Comparison of ENCODE assay signal across 13 mouse cellular contexts in genomic region chr7:80123115-80123514, GRCm38 (mm10). TPM values are rescaled to one million over a fixed set of nuclear protein-coding genes. Genes with fewer than 3 reads are reported as not detected.
DNase-seq lines count a peak whose midpoint lies in the region; ATAC-seq and TF ChIP-seq lines count a peak whose summit lies in the region.
"Had no signal": no experiment of that assay in that cellular context is flagged by ENCODE, and none has a peak within 500 bp of the region (broad histone marks: within the 10 kb centered on the region; RNA-seq: fewer than 3 reads in every experiment).

No protein-coding gene starts in this region.

- H3K36me3 ChIP-seq in heart, embryonic 10.5 days, result no peaks in the 10 kb centered on the region
- no peaks in the 10 kb centered on the region for H3K36me3 ChIP-seq in hindbrain, embryonic 14.5 days (replicated peaks; ENCODE audit: control insufficient read depth, insufficient read depth)
- H3K36me3 ChIP-seq in midbrain, postnatal 0 days (ENCODE audit: insufficient read depth, low read length), result no peaks in the 10 kb centered on the region
- H3K36me3 ChIP-seq: heart, embryonic 13.5 days; intestine, embryonic 15.5 days; lung, embryonic 15.5 days had no signal

- no peak for TF ChIP-seq CTCF in midbrain, postnatal 0 days (IDR thresholded peaks at IDR 0.05)

- peak; percentile 97 for DNase-seq in heart, adult 11 months
- no peak for DNase-seq in heart, embryonic 10.5 days (ENCODE audit: low spot score)
- peak; percentile 52 for DNase-seq in CD4-positive, CD25-positive, alpha-beta regulatory T cell, adult 2 months (ENCODE audit: low read depth, low spot score)
- DNase-seq in induced T-regulatory cell, adult 2 months (ENCODE audit: low read depth), result peak; percentile 49
- DNase-seq in natural killer cell, adult 2 months (ENCODE audit: low spot score in 2 of 2), result peak; percentile 17 to 24
- no peak for DNase-seq in hindbrain, embryonic 14.5 days (ENCODE audit: low spot score)
- DNase-seq in midbrain, postnatal 0 days (ENCODE audit: low spot score), result no peak
- no peak for DNase-seq in testis, postnatal 10 days (ENCODE audit: low spot score)
- DNase-seq: cerebellum, postnatal 36 days; left cerebral cortex, postnatal 4 days had no signal

- H3K27me3 ChIP-seq in heart, embryonic 10.5 days (ENCODE audit: insufficient read depth, poor library complexity, severe bottlenecking), result no peaks in the 10 kb centered on the region
- no peaks in the 10 kb centered on the region for H3K27me3 ChIP-seq in hindbrain, embryonic 14.5 days (ENCODE audit: control insufficient read depth, insufficient read depth, low read length)
- H3K27me3 ChIP-seq in midbrain, postnatal 0 days (ENCODE audit: insufficient read depth, low read length), result no peaks in the 10 kb centered on the region
- H3K27me3 ChIP-seq: heart, embryonic 13.5 days; intestine, embryonic 15.5 days; lung, embryonic 15.5 days had no signal

- H3K9ac ChIP-seq in hindbrain, embryonic 14.5 days, result no peak overlapping the region
- no peak overlapping the region for H3K9ac ChIP-seq in midbrain, postnatal 0 days (replicated peaks; ENCODE audit: low read length, poor library complexity, severe bottlenecking)
- H3K9ac ChIP-seq: heart, embryonic 13.5 days; intestine, embryonic 15.5 days; lung, embryonic 15.5 days had no signal

- ATAC-seq in hindbrain, embryonic 14.5 days (ENCODE audit: low FRiP score), result no peak
- no peak for ATAC-seq in midbrain, postnatal 0 days (ENCODE audit: low FRiP score)
- ATAC-seq: intestine, embryonic 15.5 days had no signal

- peaks cover 37% of the 10 kb centered on the region for H3K4me1 ChIP-seq in heart, embryonic 10.5 days
- no peaks in the 10 kb centered on the region for H3K4me1 ChIP-seq in hindbrain, embryonic 14.5 days (replicated peaks; ENCODE audit: control insufficient read depth, insufficient read depth, low read length)
- H3K4me1 ChIP-seq in midbrain, postnatal 0 days (ENCODE audit: insufficient read depth, low read length), result no peaks in the 10 kb centered on the region

- no peak overlapping the region for H3K4me3 ChIP-seq in heart, embryonic 10.5 days
- H3K4me3 ChIP-seq in hindbrain, embryonic 14.5 days (replicated peaks; ENCODE audit: low read length), result no peak overlapping the region
- no peak overlapping the region for H3K4me3 ChIP-seq in midbrain, postnatal 0 days (ENCODE audit: low read depth, low read length)
- H3K4me3 ChIP-seq: heart, embryonic 13.5 days; intestine, embryonic 15.5 days; lung, embryonic 15.5 days had no signal

- no peaks in the 10 kb centered on the region for H3K9me3 ChIP-seq in heart, embryonic 10.5 days
- H3K9me3 ChIP-seq in hindbrain, embryonic 14.5 days (ENCODE audit: control insufficient read depth, low read length), result no peaks in the 10 kb centered on the region
- no peaks in the 10 kb centered on the region for H3K9me3 ChIP-seq in midbrain, postnatal 0 days (ENCODE audit: low read length)
- H3K9me3 ChIP-seq: heart, embryonic 13.5 days; intestine, embryonic 15.5 days; lung, embryonic 15.5 days had no signal

- 66% methylated on average over 4 of the region's 4 CpGs for WGBS in heart, embryonic 10.5 days
- 77% methylated on average over 4 of the region's 4 CpGs for WGBS in hindbrain, embryonic 14.5 days
- 64% methylated on average over 4 of the region's 4 CpGs for WGBS in midbrain, postnatal 0 days

- no peak overlapping the region for H3K4me2 ChIP-seq in hindbrain, embryonic 14.5 days (replicated peaks)
- H3K4me2 ChIP-seq in midbrain, postnatal 0 days (ENCODE audit: low read depth, low read length, poor library complexity, severe bottlenecking), result no peak overlapping the region
- H3K4me2 ChIP-seq: heart, embryonic 13.5 days; intestine, embryonic 15.5 days; lung, embryonic 15.5 days had no signal

- H3K27ac ChIP-seq in heart, embryonic 10.5 days, result no peak overlapping the region
- no peak overlapping the region for H3K27ac ChIP-seq in hindbrain, embryonic 14.5 days
- H3K27ac ChIP-seq in midbrain, postnatal 0 days (ENCODE audit: low read depth, low read length), result no peak overlapping the region
- H3K27ac ChIP-seq: heart, embryonic 13.5 days; intestine, embryonic 15.5 days; lung, embryonic 15.5 days had no signal

RNA-seq across cellular contexts. Expression of gene Idh2, which starts 7.9 kb away (rescaled TPM):
- 830 and 1,266 TPM in 2 replicates for polyA plus RNA-seq in heart, embryonic 10.5 days (2016; fragmentation: Nextera tagmentation; extraction: Ambion mirVana)
- polyA plus RNA-seq in hindbrain, embryonic 14.5 days (2014; fragmentation: Nextera tagmentation; extraction: Ambion mirVana), result 198 and 205 TPM in 2 replicates
- total RNA-seq in midbrain, postnatal 0 days (2014; rRNA removed), result 122 and 136 TPM in 2 replicates
- polyA plus RNA-seq in midbrain, postnatal 0 days (2015; fragmentation: Nextera tagmentation; extraction: Ambion mirVana), result 115 and 124 TPM in 2 replicates

Comparison
In these comparisons a context has a peak if more than half of its experiments do, and no peak if none do; other contexts are left out.
1. DNase-seq: peak in heart, adult 11 months (single experiment), CD4-positive, CD25-positive, alpha-beta regulatory T cell, adult 2 months (single experiment), induced T-regulatory cell, adult 2 months (single experiment) and natural killer cell, adult 2 months (2 of 2); none in heart, embryonic 10.5 days (single experiment), hindbrain, embryonic 14.5 days (single experiment), midbrain, postnatal 0 days (single experiment) and testis, postnatal 10 days (single experiment).